Mouse (Mus musculus) intestine, postnatal 0 days (tissue): ENCODE data around the gene Etfdh. TPM values are rescaled to one million over a fixed set of nuclear protein-coding genes. Genes with fewer than 3 reads are reported as not detected.

Source experiments
- ATAC-seq: fragments of 200-750 bp; cut with Nextera tagmentation; 2 replicates; pipeline ENCODE4 v1.8.0; 2017; ENCODE audit warnings: mild to moderate bottlenecking, moderate TSS enrichment, moderate library complexity
- H3K27ac ChIP-seq: fragments of 300-500 bp; sonication (generic); 2 replicates; pipeline ENCODE4 v1.5.1; 2014; ENCODE audit warnings: mild to moderate bottlenecking, low read depth, low read length, moderate library complexity
- H3K27me3 ChIP-seq: fragments of 300-500 bp; sonication (generic); replicated peaks from 2 replicates; pipeline ENCODE4 v1.6.1; 2014; ENCODE audit warnings: low read length, mixed read lengths; ENCODE audit not compliant: control insufficient read depth, insufficient read depth
- H3K36me3 ChIP-seq: fragments of 300-500 bp; sonication (generic); 2 replicates; pipeline ENCODE4 v1.6.1; 2014; ENCODE audit warnings: mild to moderate bottlenecking, moderate library complexity; ENCODE audit not compliant: control insufficient read depth, insufficient read depth
- H3K4me1 ChIP-seq: fragments of 300-500 bp; sonication (generic); replicated peaks from 2 replicates; pipeline ENCODE4 v1.6.1; 2014; ENCODE audit warnings: antibody characterized with exemption, low read length, mixed read lengths; ENCODE audit not compliant: control insufficient read depth, insufficient read depth
- H3K4me2 ChIP-seq: fragments of 300-500 bp; sonication (generic); replicated peaks from 2 replicates; pipeline ENCODE4 v1.6.1; 2014; ENCODE audit warnings: low read depth, mild to moderate bottlenecking, moderate library complexity
- H3K4me3 ChIP-seq: fragments of 300-500 bp; sonication (generic); 2 replicates; pipeline ENCODE4 v1.5.1; 2014; ENCODE audit warnings: low read depth, low read length
- H3K9ac ChIP-seq: fragments of 300-500 bp; sonication (generic); 2 replicates; pipeline ENCODE4 v1.6.1; 2014; ENCODE audit warnings: mild to moderate bottlenecking, low read depth, low read length
- H3K9me3 ChIP-seq: fragments of 300-500 bp; sonication (generic); 2 replicates; pipeline ENCODE4 v1.6.1; 2016; ENCODE audit warnings: mixed run types; ENCODE audit not compliant: control insufficient read depth
- CTCF ChIP-seq: sonication (generic); IDR thresholded peaks from 2 replicates; pipeline ENCODE4 v1.5.1; 2016; ENCODE audit warnings: low read depth, mild to moderate bottlenecking, control low read depth, antibody characterized with exemption, moderate library complexity
- WGBS: fragments of 180-500 bp; shearing (Covaris S2); extraction: QIAGEN DNeasy Blood & Tissue Kit; methylation state at CpG from one replicate; pipeline ENCODE4 v1.1.7; 2014; 5-methylcytosine and 5-hydroxymethylcytosine counted together
- polyA plus RNA-seq: library from polyadenylated mRNA; unstranded; fragments of >200 nt; fragmentation: Nextera tagmentation; extraction: Ambion mirVana; gene quantifications from 2 replicates; pipeline ENCODE4 v1.2.1, GENCODE M21; 2015

Etfdh gene
- polyA plus RNA-seq, 1 experiment from 2014 or later, result 111 TPM

- ATAC-seq, result no peak
- Histone ChIP-seq H3K9ac (no peak overlapping the region), H3K27ac (no peak overlapping the region), H3K4me1 (no peaks in the 10 kb centered on the region), H3K27me3 (no peaks in the 10 kb centered on the region), H3K4me3 (no peak overlapping the region), H3K4me2 (no peak overlapping the region), H3K36me3 (no peaks in the 10 kb centered on the region), H3K9me3 (no peaks in the 10 kb centered on the region)
- TF ChIP-seq CTCF, result no peak
- WGBS, result 65% methylated on average over 10 of the region's 10 CpGs
Measured at GRCm38 (mm10) chr3:79564875-79565606, 64.3 kb downstream of the Etfdh start.

GRCm38 (mm10) chr3:79563511-79563910 lies 65.8 kb downstream of the Etfdh start:
- WGBS, result 86% methylated on average over 2 of the region's 2 CpGs
- H3K27ac ChIP-seq, result no peak overlapping the region
- no peak overlapping the region for H3K4me3 ChIP-seq
- no peak overlapping the region for H3K9ac ChIP-seq
- ATAC-seq, result no peak
- no peak overlapping the region for H3K4me2 ChIP-seq
- TF ChIP-seq CTCF, result no peak
- no peaks in the 10 kb centered on the region for H3K27me3 ChIP-seq
- H3K9me3 ChIP-seq, result no peaks in the 10 kb centered on the region
- H3K36me3 ChIP-seq, result no peaks in the 10 kb centered on the region
- H3K4me1 ChIP-seq, result peaks cover 4% of the 10 kb centered on the region; the same call in 1 of the 2 replicates

- Histone ChIP-seq H3K4me2 (no peak overlapping the region), H3K36me3 (no peaks in the 10 kb centered on the region), H3K4me3 (no peak overlapping the region), H3K9me3 (no peaks in the 10 kb centered on the region), H3K27me3 (no peaks in the 10 kb centered on the region), H3K4me1 (peaks cover 4% of the 10 kb centered on the region; the same call in 1 of the 2 replicates), H3K27ac (no peak overlapping the region), H3K9ac (no peak overlapping the region)
- WGBS, result 85% methylated on average over 10 of the region's 10 CpGs
- ATAC-seq, result no peak
- no peak for TF ChIP-seq CTCF
Measured at GRCm38 (mm10) chr3:79561784-79562715, 67.2 kb downstream of the Etfdh start.

- TF ChIP-seq CTCF, result no peak
- Histone ChIP-seq H3K4me2 (no peak overlapping the region), H3K4me1 (peaks cover 4% of the 10 kb centered on the region; the same call in 1 of the 2 replicates), H3K4me3 (no peak overlapping the region), H3K9me3 (no peaks in the 10 kb centered on the region), H3K27ac (no peak overlapping the region), H3K36me3 (no peaks in the 10 kb centered on the region), H3K9ac (no peak overlapping the region), H3K27me3 (no peaks in the 10 kb centered on the region)
- ATAC-seq, result peak; percentile 88
- WGBS, result 59% methylated on average over 6 of the region's 6 CpGs
Measured at GRCm38 (mm10) chr3:79560555-79560954, 68.7 kb downstream of the Etfdh start.

GRCm38 (mm10) chr3:79559773-79560045 lies 69.6 kb downstream of the Etfdh start:
- WGBS, result 66% methylated on average over 5 of the region's 5 CpGs
- Histone ChIP-seq H3K4me3 (no peak overlapping the region), H3K4me2 (no peak overlapping the region), H3K36me3 (no peaks in the 10 kb centered on the region), H3K9ac (no peak overlapping the region), H3K4me1 (peaks cover 4% of the 10 kb centered on the region; the same call in 1 of the 2 replicates), H3K27ac (0 out of 2 replicates have a peak overlapping the region, but pooled peaks have one; percentile 0), H3K9me3 (no peaks in the 10 kb centered on the region), H3K27me3 (no peaks in the 10 kb centered on the region)
- no peak for ATAC-seq
- no peak for TF ChIP-seq CTCF

- H3K4me2 ChIP-seq, result no peak overlapping the region
- ATAC-seq, result peak; percentile 52; the same call in 1 of the 2 replicates
- no peaks in the 10 kb centered on the region for H3K9me3 ChIP-seq
- no peak overlapping the region for H3K4me3 ChIP-seq
- H3K27ac ChIP-seq, result 0 out of 2 replicates have a peak overlapping the region, but pooled peaks have one; percentile 0
- no peaks in the 10 kb centered on the region for H3K27me3 ChIP-seq
- no peak overlapping the region for H3K9ac ChIP-seq
- TF ChIP-seq CTCF, result no peak
- H3K4me1 ChIP-seq, result peaks cover 4% of the 10 kb centered on the region; the same call in 1 of the 2 replicates
- 62% methylated on average over 9 of the region's 9 CpGs for WGBS
- H3K36me3 ChIP-seq, result no peaks in the 10 kb centered on the region
Measured at GRCm38 (mm10) chr3:79559021-79559772, 70.1 kb downstream of the Etfdh start.
